Mouse (Mus musculus): ENCODE data around the gene E2f2.

Gene E2f2

DNA sequence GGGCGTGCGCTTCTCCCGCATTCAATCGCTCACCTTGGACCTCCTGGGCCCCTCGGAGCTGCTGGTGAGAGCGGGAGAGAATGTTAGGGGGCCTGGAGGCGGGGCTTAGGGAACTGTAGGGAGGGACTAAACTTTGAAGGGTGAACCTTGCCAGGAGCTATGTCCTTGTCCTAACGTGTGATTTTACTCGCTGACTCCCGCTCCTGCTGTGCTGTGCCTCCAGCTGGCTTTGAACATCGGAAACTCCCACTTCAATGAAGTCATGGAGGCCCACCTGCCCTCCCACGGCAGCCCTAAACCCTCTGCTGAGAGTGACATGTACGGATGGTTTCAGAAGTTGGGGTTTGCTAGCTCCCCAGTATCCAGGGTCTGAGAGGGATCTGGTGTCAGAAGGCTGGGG, 66.5 kb downstream of the E2f2 start:
- in situ Hi-C loops (cut with MboI, MseI) = no loop called here

DNA sequence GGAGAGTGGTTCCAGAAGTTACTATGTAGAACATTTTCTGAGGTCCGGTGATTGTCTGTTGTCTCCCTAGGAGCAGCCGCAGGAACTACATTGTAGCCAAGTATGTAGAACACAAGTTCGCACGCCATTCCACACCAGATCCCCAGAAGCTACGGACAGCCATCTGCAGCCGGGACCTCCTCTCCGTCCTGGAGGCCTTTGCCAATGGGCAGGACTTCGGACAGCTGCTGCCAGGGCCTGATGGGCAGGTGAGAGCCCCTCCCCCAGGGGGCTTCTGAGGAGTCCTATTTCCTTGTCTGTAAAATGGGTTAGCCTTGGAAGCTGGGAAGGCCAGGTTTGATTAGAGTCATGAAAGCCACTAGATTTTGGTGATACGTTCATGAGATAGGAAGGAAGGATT, 66.9 kb downstream of the E2f2 start:
- in situ Hi-C loops (cut with MboI, MseI) = no loop called here

DNA sequence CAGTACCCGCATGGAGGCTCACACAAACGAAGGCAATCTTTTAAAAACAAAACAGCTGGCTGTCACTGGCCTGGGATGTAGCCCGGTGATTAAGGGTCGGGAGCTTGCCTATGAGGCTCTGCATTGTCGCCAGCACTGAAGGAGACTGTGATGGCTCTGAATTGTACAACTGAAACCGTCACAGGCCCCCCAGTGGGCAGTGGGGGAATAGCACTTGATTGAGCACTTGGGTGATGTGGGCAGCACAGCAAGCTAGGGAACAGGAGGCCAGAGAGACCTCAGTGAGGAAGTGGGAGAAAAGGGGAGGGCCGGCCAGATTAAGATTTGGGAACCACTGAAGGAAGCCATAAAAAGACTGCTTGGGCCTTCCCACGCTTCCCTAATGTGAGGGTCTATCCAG, 67.4 kb downstream of the E2f2 start:
- in situ Hi-C loops (cut with MboI, MseI) = no loop called here

DNA sequence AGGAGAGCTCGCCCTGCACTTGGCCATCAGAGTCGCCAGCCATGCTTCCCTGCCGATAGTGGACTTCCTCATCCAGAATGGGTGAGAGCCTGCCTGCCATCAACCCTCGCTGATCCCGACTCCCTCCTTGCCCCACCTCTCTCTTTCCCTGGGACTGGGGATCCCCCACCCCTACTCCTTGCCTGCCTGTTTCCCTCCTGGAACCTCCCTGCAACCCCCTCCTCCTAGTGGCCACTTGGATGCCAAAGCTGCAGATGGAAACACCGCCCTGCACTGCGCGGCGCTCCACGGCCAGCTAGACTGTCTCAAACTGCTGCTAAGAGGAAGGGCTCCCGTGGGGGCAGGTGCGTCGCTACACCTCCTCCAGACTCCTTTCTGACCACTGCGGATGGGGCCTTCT, 67.9 kb downstream of the E2f2 start:
- in situ Hi-C loops (cut with MboI, MseI) = no loop called here

DNA sequence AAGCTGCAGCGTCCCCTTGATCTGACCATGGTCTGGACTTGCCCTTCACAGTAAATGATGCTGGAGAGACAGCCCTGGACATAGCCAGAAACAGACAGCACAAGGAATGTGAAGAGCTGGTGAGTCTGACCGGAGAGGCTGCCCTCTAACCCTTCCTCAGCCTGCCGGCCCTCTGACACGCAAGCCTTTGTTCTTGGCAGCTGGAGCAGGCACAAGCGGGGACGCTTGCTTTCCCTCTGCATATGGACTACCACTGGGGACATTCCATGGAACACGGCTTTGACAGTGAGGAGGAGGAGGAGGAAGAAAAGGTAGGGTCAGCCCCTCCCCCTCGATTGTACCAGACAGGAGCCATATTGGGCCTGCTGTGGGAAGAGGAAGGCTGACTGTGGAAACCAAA, 68.8 kb downstream of the E2f2 start:
- in situ Hi-C loops (cut with MboI, MseI) = no loop called here

DNA sequence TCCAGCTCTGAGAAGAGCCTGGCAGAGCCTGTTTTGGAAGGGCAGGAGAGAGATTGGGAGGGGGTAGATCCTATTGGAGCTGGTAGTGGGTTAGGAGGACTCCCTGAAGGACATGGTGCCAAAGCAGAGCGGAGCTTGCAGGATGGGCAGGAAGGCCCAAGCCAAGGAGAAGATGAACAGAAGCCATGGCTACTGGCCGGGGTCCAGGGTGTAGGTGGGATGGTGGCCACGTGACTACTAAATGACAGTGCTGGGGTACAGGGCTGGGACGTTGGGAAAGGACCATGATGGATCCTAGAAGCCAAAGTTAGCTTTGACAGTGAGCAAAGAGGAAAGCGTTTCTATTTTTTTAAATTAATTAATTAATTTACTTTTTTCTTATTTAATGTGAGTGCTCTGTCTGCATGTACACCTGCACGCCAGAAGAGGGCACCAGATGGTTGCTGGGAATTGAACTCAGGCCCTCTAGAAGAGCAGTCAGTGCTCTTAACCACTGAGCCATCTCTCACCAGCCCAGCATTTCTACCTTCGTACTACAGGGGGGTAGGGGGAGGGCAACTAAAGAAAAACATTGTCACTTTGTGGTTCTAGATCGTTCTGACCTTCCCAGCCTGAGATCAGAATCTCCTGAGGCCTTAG, 70.0 kb downstream of the E2f2 start:
- in situ Hi-C loops (cut with MboI, MseI) = no loop called here

DNA sequence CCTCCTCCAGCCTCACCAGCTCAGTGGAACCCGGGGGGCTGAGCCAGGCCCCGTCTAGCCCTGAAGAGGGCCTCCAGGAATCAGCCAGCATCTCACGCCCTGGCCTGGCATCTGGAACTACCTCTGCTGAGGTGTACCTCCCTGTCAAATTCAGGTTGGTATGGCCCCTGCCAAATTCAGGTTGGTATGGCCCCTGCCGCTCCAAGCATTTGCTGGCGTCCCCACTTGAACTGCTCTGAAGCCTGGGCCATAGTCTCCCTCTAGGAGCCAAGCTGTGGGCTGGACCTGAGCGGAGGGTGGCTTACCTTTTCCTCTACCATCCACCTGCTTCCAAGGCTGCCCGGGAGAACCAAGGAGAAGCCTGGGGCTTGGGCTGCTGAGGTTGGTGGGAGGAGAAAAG, 70.5 kb downstream of the E2f2 start:
- in situ Hi-C loops (cut with MboI, MseI) = no loop called here

DNA sequence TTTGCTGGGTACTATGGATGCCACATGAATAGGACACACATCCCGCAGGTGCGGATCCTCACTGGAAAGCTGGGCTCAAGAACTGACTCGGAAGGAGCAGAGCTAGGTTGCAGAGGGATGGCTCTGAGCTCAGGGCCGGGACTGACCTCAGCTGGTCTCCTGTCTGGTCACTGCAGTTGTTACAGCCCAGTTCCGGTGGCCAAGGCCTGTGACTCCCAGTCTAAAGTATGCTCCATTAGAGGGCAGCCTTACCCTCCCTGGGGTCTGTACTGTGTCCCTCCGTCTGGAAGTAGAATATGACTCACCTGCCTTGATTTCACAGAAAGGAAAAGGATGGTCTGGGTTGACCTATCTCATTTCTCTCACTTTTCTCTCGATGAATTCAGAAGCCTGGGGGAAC, 72.0 kb downstream of the E2f2 start:
- in situ Hi-C loops (cut with MboI, MseI) = no loop called here
